Mouse (Mus musculus) brain, embryonic 14.5 days (tissue): ENCODE measurements around the gene Draxin.

ENCODE experiments used
- CTCF ChIP-seq: fragments of 200-500 bp; IDR thresholded peaks from 2 replicates; pipeline ENCODE4 v1.5.1; 2012; ENCODE audit warnings: inconsistent platforms, mild to moderate bottlenecking, moderate library complexity, borderline replicate concordance; ENCODE audit not compliant: insufficient read depth, insufficient read length; ENCODE audit errors: extremely low read depth
- POLR2A ChIP-seq: fragments of 200-500 bp; IDR thresholded peaks from 2 replicates; pipeline ENCODE4 v1.6.1; 2012; ENCODE audit warnings: mild to moderate bottlenecking, inconsistent platforms, borderline replicate concordance; ENCODE audit not compliant: poor library complexity, insufficient read depth, insufficient read length, severe bottlenecking; ENCODE audit errors: extremely low read depth

GRCm38 (mm10) chr4:148069602-148070218 is 60.8 kb downstream of the Draxin start:
- TF ChIP-seq POLR2A = no peak
- TF ChIP-seq CTCF = no peak
